ENCODE assay signal across 8 mouse cellular contexts in the genomic region with DNA sequence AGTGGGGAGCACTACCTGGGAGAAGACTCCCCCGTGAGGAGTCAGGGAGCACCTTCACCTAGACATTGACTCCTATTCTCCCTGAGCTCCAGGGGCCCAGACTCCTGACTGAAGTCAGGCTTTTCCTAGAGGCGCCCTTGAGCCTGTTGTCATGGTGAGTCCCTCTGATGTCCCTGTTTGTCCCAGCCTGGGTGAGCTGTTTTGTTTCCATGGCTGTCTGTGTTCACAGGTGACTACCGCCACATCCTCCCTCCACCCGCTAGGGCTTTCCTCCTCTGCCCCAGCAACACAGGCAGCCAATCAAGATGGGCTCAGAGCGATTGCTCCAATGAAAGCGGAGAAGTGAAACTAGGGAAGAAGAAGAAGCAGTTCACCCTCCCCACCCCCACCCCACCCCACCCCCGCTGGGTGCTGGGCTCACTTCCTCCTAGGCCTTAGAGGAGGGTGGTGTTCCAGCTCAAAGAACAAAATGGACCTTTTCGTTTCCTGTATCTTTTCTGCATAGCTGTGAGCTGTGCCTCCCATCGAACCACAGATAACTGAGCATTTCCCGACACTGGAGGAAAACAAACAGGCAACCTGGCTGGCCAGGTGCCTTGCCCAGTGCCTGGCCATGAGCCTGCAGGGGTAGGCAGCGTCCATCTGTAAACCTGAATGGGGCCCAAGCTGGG. TPM values are rescaled to one million over a fixed set of nuclear protein-coding genes. Genes with fewer than 3 reads are reported as not detected.
DNase-seq lines count a peak whose midpoint lies in the region; ATAC-seq and TF ChIP-seq lines count a peak whose summit lies in the region.

No protein-coding gene starts in this region.

- ATAC-seq in forebrain, embryonic 14.5 days, result peak; percentile 69
- ATAC-seq in hindbrain, embryonic 12.5 days (ENCODE audit: low FRiP score), result peak; percentile 66
- ATAC-seq in lung, embryonic 16.5 days (ENCODE audit: low read depth), result peak; percentile 54

- peak overlapping the region; percentile 21; the same call in 1 of the 2 replicates for H3K9ac ChIP-seq in forebrain, embryonic 14.5 days (ENCODE audit: low read length)
- peak overlapping the region; percentile 33; the same call in 1 of the 2 replicates for H3K9ac ChIP-seq in hindbrain, embryonic 12.5 days
- peak overlapping the region; percentile 60 for H3K9ac ChIP-seq in lung, embryonic 16.5 days (ENCODE audit: low read length)

- H3K4me1 ChIP-seq in E14TG2a.4 (replicated peaks; ENCODE audit: low read depth, low read length), result peaks cover 79% of the 10 kb centered on the region
- peaks cover 20% of the 10 kb centered on the region; the same call in 1 of the 2 replicates for H3K4me1 ChIP-seq in forebrain, embryonic 14.5 days (ENCODE audit: control insufficient read depth, insufficient read depth, low read length)
- H3K4me1 ChIP-seq in hindbrain, embryonic 12.5 days, result peaks cover 40% of the 10 kb centered on the region
- peaks cover 22% of the 10 kb centered on the region for H3K4me1 ChIP-seq in lung, embryonic 16.5 days (replicated peaks; ENCODE audit: control insufficient read depth, insufficient read depth, low read length)
- H3K4me1 ChIP-seq in olfactory bulb, adult 2 months (ENCODE audit: control insufficient read depth, insufficient read depth, low read length), result peaks cover 21% of the 10 kb centered on the region

- H3K27me3 ChIP-seq in E14TG2a.4 (ENCODE audit: insufficient read depth, low read length), result no peaks in the 10 kb centered on the region
- H3K27me3 ChIP-seq in forebrain, embryonic 14.5 days (replicated peaks; ENCODE audit: control insufficient read depth, insufficient read depth, low read length), result no peaks in the 10 kb centered on the region
- peaks cover 4% of the 10 kb centered on the region for H3K27me3 ChIP-seq in hindbrain, embryonic 12.5 days
- no peaks in the 10 kb centered on the region for H3K27me3 ChIP-seq in lung, embryonic 16.5 days (ENCODE audit: control insufficient read depth, insufficient read depth, low read depth, low read length)

- DNase-seq in adrenal gland, postnatal 14 days, result peak; percentile 89
- peak; percentile 79 for DNase-seq in forebrain, embryonic 14.5 days (ENCODE audit: low spot score)
- DNase-seq in layer of hippocampus, adult 9-11 months, result peak; percentile 91
- peak; percentile 92 for DNase-seq in thymus, postnatal 14 days

- no peaks in the 10 kb centered on the region for H3K9me3 ChIP-seq in E14TG2a.4 (ENCODE audit: low read length)
- H3K9me3 ChIP-seq in forebrain, embryonic 14.5 days (replicated peaks; ENCODE audit: control insufficient read depth, low read length), result no peaks in the 10 kb centered on the region
- no peaks in the 10 kb centered on the region for H3K9me3 ChIP-seq in hindbrain, embryonic 12.5 days (replicated peaks)
- H3K9me3 ChIP-seq in lung, embryonic 16.5 days (ENCODE audit: control insufficient read depth, low read length), result no peaks in the 10 kb centered on the region

- peak overlapping the region; percentile 26 for H3K4me2 ChIP-seq in forebrain, embryonic 14.5 days (ENCODE audit: low read length)
- peak overlapping the region; percentile 84 for H3K4me2 ChIP-seq in hindbrain, embryonic 12.5 days (replicated peaks)
- peak overlapping the region; percentile 89 for H3K4me2 ChIP-seq in lung, embryonic 16.5 days (ENCODE audit: low read depth, low read length)

- no peak for TF ChIP-seq POLR2A in olfactory bulb, adult 2 months (IDR thresholded peaks at IDR 0.05; ENCODE audit: insufficient read depth, low read depth, low read length)

- H3K4me3 ChIP-seq in E14TG2a.4 (replicated peaks; ENCODE audit: low read length), result peak overlapping the region; percentile 88
- no peak overlapping the region for H3K4me3 ChIP-seq in forebrain, embryonic 14.5 days (ENCODE audit: low read depth, low read length)
- H3K4me3 ChIP-seq in hindbrain, embryonic 12.5 days, result peak overlapping the region; percentile 11; the same call in 1 of the 2 replicates
- peak overlapping the region; percentile 61 for H3K4me3 ChIP-seq in lung, embryonic 16.5 days (ENCODE audit: low read length)
- H3K4me3 ChIP-seq in olfactory bulb, adult 2 months (ENCODE audit: insufficient read depth, low read depth, low read length), result peak overlapping the region; percentile 16

- peaks cover 66% of the 10 kb centered on the region for H3K36me3 ChIP-seq in E14TG2a.4 (ENCODE audit: insufficient read depth, low read length)
- H3K36me3 ChIP-seq in forebrain, embryonic 14.5 days (ENCODE audit: control insufficient read depth, insufficient read depth, low read length), result no peaks in the 10 kb centered on the region
- H3K36me3 ChIP-seq in hindbrain, embryonic 12.5 days, result peaks cover 15% of the 10 kb centered on the region; the same call in 1 of the 2 replicates
- peaks cover 13% of the 10 kb centered on the region; the same call in 1 of the 2 replicates for H3K36me3 ChIP-seq in lung, embryonic 16.5 days (ENCODE audit: control insufficient read depth, insufficient read depth, low read length)

- WGBS in forebrain, embryonic 14.5 days, result 28% methylated on average over 11 of the region's 11 CpGs
- WGBS in hindbrain, embryonic 12.5 days, result 42% methylated on average over 11 of the region's 11 CpGs
- 29% methylated on average over 11 of the region's 11 CpGs for WGBS in lung, embryonic 16.5 days
- 61% methylated on average over 11 of the region's 11 CpGs for whole genome bisulfite sequencing in olfactory bulb, adult 2 months

- H3K27ac ChIP-seq in forebrain, embryonic 14.5 days (ENCODE audit: low read depth, low read length), result peak overlapping the region; percentile 64
- peak overlapping the region; percentile 76 for H3K27ac ChIP-seq in hindbrain, embryonic 12.5 days
- peak overlapping the region; percentile 90 for H3K27ac ChIP-seq in lung, embryonic 16.5 days (ENCODE audit: low read length)
- peak overlapping the region; percentile 41 for H3K27ac ChIP-seq in olfactory bulb, adult 2 months (ENCODE audit: insufficient read depth, low read depth, low read length)

- no peak for TF ChIP-seq CTCF in E14TG2a.4 (conservative IDR thresholded peaks at IDR 0.05; ENCODE audit: low read length)
- TF ChIP-seq CTCF in olfactory bulb, adult 2 months (IDR thresholded peaks at IDR 0.05; ENCODE audit: insufficient read depth, low read depth, low read length), result no peak

RNA-seq across cellular contexts. Expression of gene Ucp2, which starts 2.6 kb away (rescaled TPM):
- 355 and 500 TPM in 2 replicates for total RNA-seq in adrenal gland, postnatal 14 days (2021)
- polyA plus RNA-seq in forebrain, embryonic 14.5 days (2014; fragmentation: Nextera tagmentation; extraction: Ambion mirVana), result 42.5 and 55.0 TPM in 2 replicates
- 123 and 130 TPM in 2 replicates for polyA plus RNA-seq in hindbrain, embryonic 12.5 days (2016; fragmentation: Nextera tagmentation; extraction: Ambion mirVana)
- polyA plus RNA-seq in lung, embryonic 16.5 days (2015; fragmentation: Nextera tagmentation; extraction: Ambion mirVana), result 306 and 325 TPM in 2 replicates
- 487 TPM in 1 of 2 replicates, not detected in the other for polyA plus RNA-seq in olfactory bulb, adult 2 months (2012; ENCODE audit: insufficient read depth, insufficient read length, low replicate concordance, missing spikeins)

RNA-seq across cellular contexts. Expression of gene Dnajb13, which starts 19.0 kb away (rescaled TPM):
- total RNA-seq in adrenal gland, postnatal 14 days (2021), result 0.30 TPM in 1 of 2 replicates, not detected in the other
- polyA plus RNA-seq in forebrain, embryonic 14.5 days (2014; fragmentation: Nextera tagmentation; extraction: Ambion mirVana), result 4.6 and 5.0 TPM in 2 replicates
- 5.0 and 8.2 TPM in 2 replicates for polyA plus RNA-seq in hindbrain, embryonic 12.5 days (2016; fragmentation: Nextera tagmentation; extraction: Ambion mirVana)
- 8.5 and 12.9 TPM in 2 replicates for polyA plus RNA-seq in lung, embryonic 16.5 days (2015; fragmentation: Nextera tagmentation; extraction: Ambion mirVana)
- polyA plus RNA-seq in olfactory bulb, adult 2 months (2012; ENCODE audit: insufficient read depth, insufficient read length, low replicate concordance, missing spikeins), result not detected in 2 replicates

RNA-seq across cellular contexts. Expression of gene Ucp3, which starts 22.9 kb away (rescaled TPM):
- 41.2 and 43.0 TPM in 2 replicates for total RNA-seq in adrenal gland, postnatal 14 days (2021)
- not detected in 2 replicates for polyA plus RNA-seq in forebrain, embryonic 14.5 days (2014; fragmentation: Nextera tagmentation; extraction: Ambion mirVana)
- not detected in 2 replicates for polyA plus RNA-seq in hindbrain, embryonic 12.5 days (2016; fragmentation: Nextera tagmentation; extraction: Ambion mirVana)
- 0.09 TPM in 1 of 2 replicates, not detected in the other for polyA plus RNA-seq in lung, embryonic 16.5 days (2015; fragmentation: Nextera tagmentation; extraction: Ambion mirVana)
- polyA plus RNA-seq in olfactory bulb, adult 2 months (2012; ENCODE audit: insufficient read depth, insufficient read length, low replicate concordance, missing spikeins), result not detected in 2 replicates

RNA-seq across cellular contexts. Expression of gene Coa4, which starts 41.2 kb away (rescaled TPM):
- 7.8 and 10.4 TPM in 2 replicates for total RNA-seq in adrenal gland, postnatal 14 days (2021)
- 13.7 and 19.0 TPM in 2 replicates for polyA plus RNA-seq in forebrain, embryonic 14.5 days (2014; fragmentation: Nextera tagmentation; extraction: Ambion mirVana)
- 13.4 and 15.6 TPM in 2 replicates for polyA plus RNA-seq in hindbrain, embryonic 12.5 days (2016; fragmentation: Nextera tagmentation; extraction: Ambion mirVana)
- 19.6 and 20.4 TPM in 2 replicates for polyA plus RNA-seq in lung, embryonic 16.5 days (2015; fragmentation: Nextera tagmentation; extraction: Ambion mirVana)
- not detected in 2 replicates for polyA plus RNA-seq in olfactory bulb, adult 2 months (2012; ENCODE audit: insufficient read depth, insufficient read length, low replicate concordance, missing spikeins)

Comparison
In these comparisons a context has a peak if more than half of its experiments do, and no peak if none do; other contexts are left out.
1. H3K4me2 ChIP-seq: peak in every context shown above with its lines; median percentile 89 in lung, embryonic 16.5 days; 84 in hindbrain, embryonic 12.5 days; 26 in forebrain, embryonic 14.5 days.